Mouse (Mus musculus) heart, embryonic 10.5 days (tissue): ENCODE results near the gene Pip5k1b. TPM values are rescaled to one million over a fixed set of nuclear protein-coding genes. Genes with fewer than 3 reads are reported as not detected.

Experiments
- DNase-seq: peaks from one replicate; pipeline ENCODE4 v3.0.0-alpha.2; 2017; ENCODE audit warnings: low spot score
- H3K27ac ChIP-seq: fragments of 300-500 bp; sonication (generic); 2 replicates; pipeline ENCODE4 v1.5.1; 2016; ENCODE audit warnings: mild to moderate bottlenecking
- H3K27me3 ChIP-seq: fragments of 300-500 bp; sonication (generic); 2 replicates; pipeline ENCODE4 v1.6.1; 2016; ENCODE audit warnings: mild to moderate bottlenecking; ENCODE audit not compliant: poor library complexity, insufficient read depth, severe bottlenecking
- H3K36me3 ChIP-seq: fragments of 300-500 bp; sonication (generic); 2 replicates; pipeline ENCODE4 v1.6.1; 2016; ENCODE audit warnings: mild to moderate bottlenecking, moderate library complexity
- H3K4me1 ChIP-seq: fragments of 300-500 bp; sonication (generic); 2 replicates; pipeline ENCODE4 v1.6.1; 2016; ENCODE audit warnings: mild to moderate bottlenecking
- H3K4me3 ChIP-seq: fragments of 300-500 bp; sonication (generic); 2 replicates; pipeline ENCODE4 v1.5.1; 2016; ENCODE audit warnings: mild to moderate bottlenecking, moderate library complexity
- H3K9me3 ChIP-seq: fragments of 300-500 bp; sonication (generic); 2 replicates; pipeline ENCODE4 v1.6.1; 2016; ENCODE audit warnings: mild to moderate bottlenecking, moderate library complexity
- WGBS: fragments of 180-500 bp; shearing (Covaris S2); methylation state at CpG from one replicate; pipeline ENCODE4 v1.1.7; 2016; 5-methylcytosine and 5-hydroxymethylcytosine counted together
- polyA plus RNA-seq: library from polyadenylated mRNA; unstranded; fragments of >200 nt; fragmentation: Nextera tagmentation; extraction: Ambion mirVana; gene quantifications from 2 replicates; pipeline ENCODE4 v1.2.1, GENCODE M21; 2016

The Pip5k1b gene
- polyA plus RNA-seq, 1 experiment from 2014 or later: 6.3 TPM

DNA sequence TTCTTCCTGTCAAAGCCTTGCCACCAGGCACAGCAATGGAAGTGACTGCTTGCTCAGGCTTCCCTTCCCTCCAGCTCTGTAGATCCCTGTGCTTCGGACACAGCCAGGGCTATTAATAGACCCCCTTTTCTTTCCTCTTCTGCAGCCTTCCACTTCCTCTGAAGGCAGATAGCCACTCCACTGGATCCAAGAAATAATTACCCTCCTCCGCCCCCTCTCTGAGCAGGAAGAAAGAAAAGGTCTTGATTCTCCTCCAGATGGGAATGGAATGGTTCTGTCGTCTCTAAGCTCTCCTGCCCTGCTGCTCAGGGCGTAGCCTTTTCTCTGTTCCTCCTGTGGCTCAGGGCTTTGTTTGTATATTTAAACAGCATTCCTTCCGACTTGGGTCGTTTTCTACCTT, 303.8 kb downstream of the Pip5k1b start:
- H3K4me3 ChIP-seq: peak overlapping the region; percentile 27; the same call in 1 of the 2 replicates
- peaks cover 34% of the 10 kb centered on the region for H3K4me1 ChIP-seq
- H3K36me3 ChIP-seq: no peaks in the 10 kb centered on the region
- peak overlapping the region; percentile 82 for H3K27ac ChIP-seq
- 22% methylated on average over 6 of the region's 6 CpGs for WGBS
- no peak for DNase-seq
- no peaks in the 10 kb centered on the region for H3K9me3 ChIP-seq
- no peaks in the 10 kb centered on the region for H3K27me3 ChIP-seq

Other genes starting within 250 kb of the Pip5k1b start
- gene Fam122a, start 78.5 kb downstream of the Pip5k1b start, polyA plus RNA-seq: 44.5 and 50.9 TPM in 2 replicates
- gene Tmem252, start 118.1 kb upstream of the Pip5k1b start, polyA plus RNA-seq: 2.7 and 3.1 TPM in 2 replicates